Mouse (Mus musculus): ENCODE measurements around the gene Stxbp6. TPM values are rescaled to one million over a fixed set of nuclear protein-coding genes. Genes with fewer than 3 reads are reported as not detected.

Gene Stxbp6
- polyA plus RNA-seq, 1 experiment from 2014 or later: 15.5 TPM

GRCm38 (mm10) chr12:44839594-44840373, 234.7 kb downstream of the Stxbp6 start:
- WGBS: 23% methylated on average over 7 of the region's 7 CpGs
- Histone ChIP-seq H3K9ac (ENCODE audit: low read depth, low read length) (no peak overlapping the region), H3K36me3 (ENCODE audit: control insufficient read depth, insufficient read depth, low read length) (no peaks in the 10 kb centered on the region), H3K27me3 (ENCODE audit: control insufficient read depth, insufficient read depth, low read length) (no peaks in the 10 kb centered on the region), H3K9me3 (ENCODE audit: control insufficient read depth, low read length) (no peaks in the 10 kb centered on the region), H3K4me3 (ENCODE audit: low read depth, low read length) (no peak overlapping the region), H3K4me2 (replicated peaks; ENCODE audit: low read depth, low read length) (peak overlapping the region; percentile 11; the same call in 1 of the 2 replicates), H3K27ac (ENCODE audit: low read depth, low read length) (no peak overlapping the region), H3K4me1 (replicated peaks; ENCODE audit: control insufficient read depth, insufficient read depth, low read length) (no peaks in the 10 kb centered on the region)
- peak; percentile 93 for ATAC-seq (ENCODE audit: low FRiP score)
- DNase-seq (ENCODE audit: low spot score): peak; percentile 47

GRCm38 (mm10) chr12:44835879-44836467, 238.5 kb downstream of the Stxbp6 start:
- Histone ChIP-seq H3K9ac (ENCODE audit: low read depth, low read length) (no peak overlapping the region), H3K27ac (ENCODE audit: low read depth, low read length) (no peak overlapping the region), H3K4me1 (replicated peaks; ENCODE audit: control insufficient read depth, insufficient read depth, low read length) (no peaks in the 10 kb centered on the region), H3K4me2 (replicated peaks; ENCODE audit: low read depth, low read length) (no peak overlapping the region), H3K4me3 (ENCODE audit: low read depth, low read length) (no peak overlapping the region), H3K9me3 (ENCODE audit: control insufficient read depth, low read length) (no peaks in the 10 kb centered on the region), H3K27me3 (ENCODE audit: control insufficient read depth, insufficient read depth, low read length) (no peaks in the 10 kb centered on the region), H3K36me3 (ENCODE audit: control insufficient read depth, insufficient read depth, low read length) (no peaks in the 10 kb centered on the region)
- ATAC-seq (ENCODE audit: low FRiP score) (no peak), DNase-seq (ENCODE audit: low spot score) (no peak)
- 53% methylated on average over 1 of the region's 1 CpGs for WGBS

DNA sequence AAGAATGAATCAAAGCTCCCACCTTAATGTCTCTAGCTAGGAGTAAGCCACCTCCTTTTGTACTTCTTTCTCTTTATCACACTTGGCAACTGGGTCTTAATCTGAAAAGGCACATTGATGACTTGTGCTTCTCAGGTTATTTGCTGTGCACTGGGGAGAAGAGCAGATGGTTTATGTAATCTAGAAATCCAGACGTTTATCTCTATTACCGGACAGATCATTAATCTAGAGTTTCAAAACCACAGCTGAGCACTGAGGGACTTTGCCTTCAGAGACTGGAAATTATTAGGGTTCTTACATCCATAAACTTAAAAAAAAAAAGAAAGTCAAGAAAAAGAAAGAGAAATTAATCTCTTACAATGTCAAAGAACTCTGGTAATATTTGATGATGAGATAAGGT, 262.6 kb downstream of the Stxbp6 start:
- H3K9me3 ChIP-seq (ENCODE audit: control insufficient read depth, low read length): no peaks in the 10 kb centered on the region
- no peaks in the 10 kb centered on the region for H3K36me3 ChIP-seq (ENCODE audit: control insufficient read depth, insufficient read depth, low read length)
- H3K4me1 ChIP-seq (replicated peaks; ENCODE audit: control insufficient read depth, insufficient read depth, low read length): no peaks in the 10 kb centered on the region
- no peak overlapping the region for H3K27ac ChIP-seq (ENCODE audit: low read depth, low read length)
- no peak for ATAC-seq (ENCODE audit: low FRiP score)
- WGBS: 79% methylated on average over 2 of the region's 2 CpGs
- no peak for DNase-seq (ENCODE audit: low spot score)
- no peak overlapping the region for H3K9ac ChIP-seq (ENCODE audit: low read depth, low read length)
- no peak overlapping the region for H3K4me3 ChIP-seq (ENCODE audit: low read depth, low read length)
- no peak overlapping the region for H3K4me2 ChIP-seq (replicated peaks; ENCODE audit: low read depth, low read length)
- no peaks in the 10 kb centered on the region for H3K27me3 ChIP-seq (ENCODE audit: control insufficient read depth, insufficient read depth, low read length)

GRCm38 (mm10) chr12:44804213-44804612, 270.3 kb downstream of the Stxbp6 start:
- Histone ChIP-seq H3K27ac (ENCODE audit: low read depth, low read length) (no peak overlapping the region), H3K4me3 (ENCODE audit: low read depth, low read length) (no peak overlapping the region), H3K36me3 (ENCODE audit: control insufficient read depth, insufficient read depth, low read length) (no peaks in the 10 kb centered on the region), H3K9ac (ENCODE audit: low read depth, low read length) (no peak overlapping the region), H3K27me3 (ENCODE audit: control insufficient read depth, insufficient read depth, low read length) (no peaks in the 10 kb centered on the region), H3K9me3 (ENCODE audit: control insufficient read depth, low read length) (no peaks in the 10 kb centered on the region), H3K4me1 (replicated peaks; ENCODE audit: control insufficient read depth, insufficient read depth, low read length) (no peaks in the 10 kb centered on the region), H3K4me2 (replicated peaks; ENCODE audit: low read depth, low read length) (no peak overlapping the region)
- DNase-seq (ENCODE audit: low spot score): no peak
- no peak for ATAC-seq (ENCODE audit: low FRiP score)
